Mouse (Mus musculus) lung, embryonic 14.5 days (tissue): ENCODE measurements around the gene Ppip5k2. TPM values are rescaled to one million over a fixed set of nuclear protein-coding genes. Genes with fewer than 3 reads are reported as not detected.

Source experiments
- ATAC-seq: fragments of 200-750 bp; cut with Nextera tagmentation; 2 replicates; pipeline ENCODE4 v1.8.0; 2017; ENCODE audit warnings: mild to moderate bottlenecking, moderate TSS enrichment, moderate library complexity; ENCODE audit not compliant: insufficient read depth
- DNase-seq: peaks from one replicate; pipeline ENCODE4 v3.0.0-alpha.2; 2015
- H3K27ac ChIP-seq: fragments of 300-500 bp; sonication (generic); 2 replicates; pipeline ENCODE4 v1.5.1; 2014; ENCODE audit warnings: low read depth, mild to moderate bottlenecking, moderate library complexity
- H3K27me3 ChIP-seq: fragments of 300-500 bp; sonication (generic); 2 replicates; pipeline ENCODE4 v1.6.1; 2014; ENCODE audit warnings: low read length, control low read depth; ENCODE audit not compliant: insufficient read depth
- H3K36me3 ChIP-seq: fragments of 300-500 bp; sonication (generic); 2 replicates; pipeline ENCODE4 v1.6.1; 2014; ENCODE audit warnings: control low read depth; ENCODE audit not compliant: insufficient read depth
- H3K4me1 ChIP-seq: fragments of 300-500 bp; sonication (generic); 2 replicates; pipeline ENCODE4 v1.6.1; 2014; ENCODE audit warnings: antibody characterized with exemption, control low read depth; ENCODE audit not compliant: insufficient read depth
- H3K4me2 ChIP-seq: fragments of 300-500 bp; sonication (generic); 2 replicates; pipeline ENCODE4 v1.6.1; 2014; ENCODE audit warnings: mild to moderate bottlenecking
- H3K4me3 ChIP-seq: fragments of 300-500 bp; sonication (generic); 2 replicates; pipeline ENCODE4 v1.5.1; 2014; ENCODE audit warnings: low read depth, low read length
- H3K9ac ChIP-seq: fragments of 300-500 bp; sonication (generic); 2 replicates; pipeline ENCODE4 v1.6.1; 2014
- H3K9me3 ChIP-seq: fragments of 300-500 bp; sonication (generic); 2 replicates; pipeline ENCODE4 v1.6.1; 2016; ENCODE audit warnings: low read depth, low read length, control low read depth
- CTCF ChIP-seq: IDR thresholded peaks from 2 replicates; pipeline ENCODE4 v1.5.1; 2016; ENCODE audit warnings: antibody characterized with exemption, low read depth
- WGBS: fragments of 180-500 bp; shearing (Covaris S2); extraction: QIAGEN DNeasy Blood & Tissue Kit; methylation state at CpG from one replicate; pipeline ENCODE4 v1.1.7; 2014; 5-methylcytosine and 5-hydroxymethylcytosine counted together
- polyA plus RNA-seq: library from polyadenylated mRNA; unstranded; fragments of >200 nt; fragmentation: Nextera tagmentation; extraction: Ambion mirVana; gene quantifications from 2 replicates; pipeline ENCODE4 v1.2.1, GENCODE M21; 2014

Ppip5k2 gene
- polyA plus RNA-seq, 1 experiment from 2014 or later: 41.4 TPM

- 97% methylated on average over 1 of the region's 1 CpGs for WGBS
- H3K4me2 ChIP-seq: no peak overlapping the region
- no peak for ATAC-seq
- no peak for DNase-seq
- no peak for TF ChIP-seq CTCF
- no peak overlapping the region for H3K27ac ChIP-seq
- no peaks in the 10 kb centered on the region for H3K9me3 ChIP-seq
- no peak overlapping the region for H3K9ac ChIP-seq
- H3K36me3 ChIP-seq: no peaks in the 10 kb centered on the region
- no peak overlapping the region for H3K4me3 ChIP-seq
- H3K4me1 ChIP-seq: no peaks in the 10 kb centered on the region
- no peaks in the 10 kb centered on the region for H3K27me3 ChIP-seq
Measured at GRCm38 (mm10) chr1:97697273-97697672, 72.9 kb downstream of the Ppip5k2 start.

DNA sequence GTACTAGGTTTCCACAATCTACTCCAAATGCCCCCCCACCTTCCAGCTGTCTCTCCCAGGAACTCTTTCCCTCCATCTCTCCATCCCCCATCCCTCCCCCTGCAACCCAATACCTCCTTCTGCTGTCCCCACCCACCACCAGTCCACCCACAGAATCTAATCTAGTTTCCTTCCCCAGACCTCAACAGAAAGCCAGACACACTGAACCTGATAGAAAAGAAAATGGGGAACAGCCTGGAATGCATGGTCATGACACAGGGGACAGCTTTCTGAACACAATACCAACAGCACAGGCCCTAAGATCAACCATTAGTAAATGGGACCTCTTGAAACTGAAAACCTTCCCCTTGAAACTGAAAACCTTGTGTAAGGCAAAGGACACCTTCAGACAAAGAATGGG is 76.4 kb downstream of the Ppip5k2 start:
- Histone ChIP-seq H3K4me3 (no peak overlapping the region), H3K4me1 (no peaks in the 10 kb centered on the region), H3K4me2 (no peak overlapping the region), H3K36me3 (no peaks in the 10 kb centered on the region), H3K27me3 (no peaks in the 10 kb centered on the region), H3K27ac (no peak overlapping the region), H3K9me3 (no peaks in the 10 kb centered on the region), H3K9ac (no peak overlapping the region)
- TF ChIP-seq CTCF: no peak
- DNase-seq (no peak), ATAC-seq (no peak)

DNA sequence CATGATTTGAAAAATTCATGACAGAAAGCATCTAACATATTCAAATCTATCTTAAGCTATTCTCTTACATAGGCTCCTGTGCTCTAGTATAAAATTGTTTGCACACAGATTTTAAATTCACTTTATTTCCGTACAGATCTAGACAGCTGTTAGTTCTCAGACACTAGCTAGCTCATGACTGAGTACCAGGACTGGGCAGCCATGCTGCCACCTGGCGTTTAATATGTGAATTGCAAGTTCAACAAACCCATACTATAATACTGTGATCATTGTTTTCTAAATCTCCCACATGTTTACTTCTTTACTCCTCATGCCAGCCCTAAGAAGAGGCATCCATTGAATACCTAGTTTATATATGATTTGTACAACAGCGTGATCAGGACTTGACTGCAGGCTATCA is 81.5 kb downstream of the Ppip5k2 start:
- H3K9ac ChIP-seq: no peak overlapping the region
- no peak overlapping the region for H3K4me3 ChIP-seq
- no peaks in the 10 kb centered on the region for H3K9me3 ChIP-seq
- 18% methylated on average over 3 of the region's 3 CpGs for WGBS
- no peak overlapping the region for H3K27ac ChIP-seq
- no peaks in the 10 kb centered on the region for H3K36me3 ChIP-seq
- no peak overlapping the region for H3K4me2 ChIP-seq
- no peaks in the 10 kb centered on the region for H3K27me3 ChIP-seq
- DNase-seq: peak; percentile 81
- TF ChIP-seq CTCF: peak; percentile 72
- ATAC-seq: no peak; the same call in 1 of the 2 replicates
- H3K4me1 ChIP-seq: no peaks in the 10 kb centered on the region

DNA sequence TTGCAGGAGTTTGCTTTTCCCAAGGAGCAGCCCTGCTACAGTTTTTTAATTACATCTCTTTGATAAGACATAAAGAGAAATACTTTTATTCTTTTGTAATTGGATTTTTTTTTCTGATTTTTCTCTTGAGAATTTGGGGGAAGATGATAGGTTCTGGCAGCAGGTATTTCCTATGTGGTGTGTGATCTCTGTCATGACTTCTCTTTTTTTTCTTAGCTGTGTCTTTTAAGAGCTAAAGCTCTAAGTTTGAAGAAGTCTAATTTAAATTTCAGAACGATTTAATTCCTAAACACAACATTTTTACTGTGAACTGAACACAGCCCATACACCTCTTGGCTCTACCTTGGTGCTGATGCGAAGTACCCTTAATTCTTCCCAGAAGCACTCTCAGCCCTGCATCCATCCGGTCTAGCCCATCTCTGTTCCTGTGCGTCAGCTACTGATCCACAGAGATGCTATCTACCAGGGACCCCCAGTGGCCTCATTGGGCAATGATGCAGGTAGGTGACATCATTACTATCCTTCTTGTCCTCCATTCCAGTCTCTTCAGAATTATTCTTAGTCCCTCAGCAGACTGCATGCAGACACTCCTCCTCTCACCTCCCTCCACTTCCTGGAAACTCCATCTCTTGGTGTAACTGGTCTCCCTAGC is 93.6 kb downstream of the Ppip5k2 start:
- H3K4me1 ChIP-seq: no peaks in the 10 kb centered on the region
- no peak for TF ChIP-seq CTCF
- no peaks in the 10 kb centered on the region for H3K27me3 ChIP-seq
- H3K4me3 ChIP-seq: no peak overlapping the region
- 75% methylated on average over 4 of the region's 4 CpGs for WGBS
- H3K36me3 ChIP-seq: no peaks in the 10 kb centered on the region
- no peak overlapping the region for H3K4me2 ChIP-seq
- no peak for ATAC-seq
- H3K9me3 ChIP-seq: no peaks in the 10 kb centered on the region
- DNase-seq: no peak
- H3K9ac ChIP-seq: no peak overlapping the region
- no peak overlapping the region for H3K27ac ChIP-seq

GRCm38 (mm10) chr1:97676115-97676514 is 94.1 kb downstream of the Ppip5k2 start:
- H3K9ac ChIP-seq: no peak overlapping the region
- 52% methylated on average over 2 of the region's 2 CpGs for WGBS

DNA sequence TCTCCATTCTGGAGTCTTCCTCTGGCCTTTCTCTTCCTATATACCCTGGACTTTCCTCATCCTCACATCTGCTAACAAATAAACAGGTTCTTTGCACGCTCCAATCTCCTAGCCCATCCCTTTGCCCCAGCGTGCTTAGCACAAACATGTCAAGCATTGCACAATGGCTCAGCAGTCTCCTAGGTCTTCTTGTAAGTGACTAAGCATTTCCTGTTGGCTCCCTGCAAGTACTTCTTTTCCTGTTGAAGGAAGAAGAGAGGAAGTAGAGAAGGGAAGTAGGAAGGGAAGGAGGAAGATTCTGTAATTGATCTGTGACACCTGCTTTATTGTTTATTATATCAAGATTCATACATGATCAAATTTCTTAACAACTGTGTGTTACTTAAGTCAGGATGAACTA is 97.4 kb downstream of the Ppip5k2 start:
- no peak for ATAC-seq

More at GRCm38 (mm10) chr1:97676115-97676514, 94.1 kb downstream of the Ppip5k2 start:
- DNase-seq: no peak
- Histone ChIP-seq H3K9me3 (no peaks in the 10 kb centered on the region), H3K4me3 (no peak overlapping the region), H3K27ac (no peak overlapping the region), H3K27me3 (no peaks in the 10 kb centered on the region), H3K4me1 (no peaks in the 10 kb centered on the region), H3K4me2 (no peak overlapping the region), H3K36me3 (no peaks in the 10 kb centered on the region)
- no peak for ATAC-seq
- no peak for TF ChIP-seq CTCF

GRCm38 (mm10) chr1:97667288-97667687 is 102.9 kb downstream of the Ppip5k2 start:
- ATAC-seq (no peak), DNase-seq (no peak)
- H3K4me1 ChIP-seq: no peaks in the 10 kb centered on the region
- no peak for TF ChIP-seq CTCF
- H3K4me2 ChIP-seq: no peak overlapping the region
- no peaks in the 10 kb centered on the region for H3K9me3 ChIP-seq
- no peaks in the 10 kb centered on the region for H3K36me3 ChIP-seq
- no peak overlapping the region for H3K9ac ChIP-seq
- H3K27ac ChIP-seq: no peak overlapping the region
- no peak overlapping the region for H3K4me3 ChIP-seq
- 89% methylated on average over 1 of the region's 1 CpGs for WGBS
- H3K27me3 ChIP-seq: no peaks in the 10 kb centered on the region

More for the DNA sequence above, 97.4 kb downstream of the Ppip5k2 start:
- no peaks in the 10 kb centered on the region for H3K36me3 ChIP-seq
- no peaks in the 10 kb centered on the region for H3K27me3 ChIP-seq
- H3K4me1 ChIP-seq: no peaks in the 10 kb centered on the region
- H3K27ac ChIP-seq: no peak overlapping the region
- H3K4me3 ChIP-seq: no peak overlapping the region
- H3K9me3 ChIP-seq: no peaks in the 10 kb centered on the region
- H3K9ac ChIP-seq: no peak overlapping the region
- TF ChIP-seq CTCF: no peak
- no peak overlapping the region for H3K4me2 ChIP-seq
- WGBS: 18% methylated on average over 2 of the region's 2 CpGs
- DNase-seq: peak; percentile 19

GRCm38 (mm10) chr1:97662324-97662723 is 107.9 kb downstream of the Ppip5k2 start:
- TF ChIP-seq CTCF: no peak
- Histone ChIP-seq H3K36me3 (no peaks in the 10 kb centered on the region), H3K9ac (peak overlapping the region; percentile 70), H3K27me3 (no peaks in the 10 kb centered on the region), H3K4me3 (peak overlapping the region; percentile 66), H3K4me2 (peak overlapping the region; percentile 95), H3K4me1 (no peaks in the 10 kb centered on the region), H3K9me3 (no peaks in the 10 kb centered on the region), H3K27ac (no peak overlapping the region)
- 18% methylated on average over 7 of the region's 7 CpGs for WGBS
- DNase-seq (peak; percentile 33), ATAC-seq (no peak)
